Mouse (Mus musculus) lung, adult 18-20 months (tissue): ENCODE results near the gene Atp1a2.

Experiments used
- DNase-seq, 2 experiments: peaks; one replicate each; pipeline ENCODE4 v3.0.0; 2022; ENCODE audit warnings: mixed read lengths in 2 of 2

Atp1a2 gene

GRCm38 (mm10) chr1:172302851-172303250 lies 5.0 kb upstream of the Atp1a2 start:
- DNase-seq, result no peak

- DNase-seq, result no peak
These were observed 4.4 kb upstream of the Atp1a2 start for GRCm38 (mm10) chr1:172302311-172302710.

GRCm38 (mm10) chr1:172301180-172301579 lies 3.3 kb upstream of the Atp1a2 start:
- no peak for DNase-seq

- no peak for DNase-seq
These were observed 2.4 kb upstream of the Atp1a2 start for GRCm38 (mm10) chr1:172300247-172300646.

- DNase-seq, result no peak
These were observed 1.7 kb upstream of the Atp1a2 start for GRCm38 (mm10) chr1:172299528-172299927.

GRCm38 (mm10) chr1:172296816-172297510 lies 901 bp downstream of the Atp1a2 start:
- peak in 1 of 2 experiments; percentile 49 for DNase-seq

GRCm38 (mm10) chr1:172295751-172296197 lies 2.1 kb downstream of the Atp1a2 start:
- DNase-seq, result no peak

GRCm38 (mm10) chr1:172293449-172293848 lies 4.4 kb downstream of the Atp1a2 start:
- no peak for DNase-seq

- DNase-seq, result no peak
These were observed 5.0 kb downstream of the Atp1a2 start for GRCm38 (mm10) chr1:172292880-172293279.

GRCm38 (mm10) chr1:172289617-172289946 lies 8.3 kb downstream of the Atp1a2 start:
- no peak for DNase-seq

- DNase-seq, result no peak
These were observed 8.8 kb downstream of the Atp1a2 start for GRCm38 (mm10) chr1:172288900-172289616.

DNA sequence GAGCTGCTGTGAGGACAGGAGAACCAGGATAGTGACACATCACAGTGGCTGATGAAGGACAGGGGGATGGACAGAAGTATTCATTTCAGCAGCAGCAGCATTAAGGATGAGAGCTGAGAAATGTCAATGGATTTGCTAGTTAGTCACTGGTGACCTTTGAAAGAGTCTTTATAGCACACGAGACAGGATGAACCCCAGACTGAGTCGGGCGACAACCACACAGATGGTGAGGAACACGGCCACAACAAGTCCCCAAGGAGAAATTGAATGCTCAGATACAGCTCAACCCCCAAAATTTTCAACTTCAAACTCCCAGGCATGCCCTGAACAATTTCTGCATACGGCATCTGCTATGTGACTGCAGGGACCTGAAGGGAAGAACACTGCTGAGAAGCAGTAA lies 11.1 kb downstream of the Atp1a2 start:
- DNase-seq, result no peak

- DNase-seq, result no peak
These were observed 13.6 kb downstream of the Atp1a2 start for GRCm38 (mm10) chr1:172284221-172284620.

- DNase-seq, result no peak
These were observed 14.8 kb downstream of the Atp1a2 start for GRCm38 (mm10) chr1:172283073-172283472.

GRCm38 (mm10) chr1:172281522-172282254 lies 16.2 kb downstream of the Atp1a2 start:
- DNase-seq, result peak in 1 of 2 experiments; percentile 21

- no peak for DNase-seq
These were observed 17.9 kb downstream of the Atp1a2 start for GRCm38 (mm10) chr1:172279768-172280509.

DNA sequence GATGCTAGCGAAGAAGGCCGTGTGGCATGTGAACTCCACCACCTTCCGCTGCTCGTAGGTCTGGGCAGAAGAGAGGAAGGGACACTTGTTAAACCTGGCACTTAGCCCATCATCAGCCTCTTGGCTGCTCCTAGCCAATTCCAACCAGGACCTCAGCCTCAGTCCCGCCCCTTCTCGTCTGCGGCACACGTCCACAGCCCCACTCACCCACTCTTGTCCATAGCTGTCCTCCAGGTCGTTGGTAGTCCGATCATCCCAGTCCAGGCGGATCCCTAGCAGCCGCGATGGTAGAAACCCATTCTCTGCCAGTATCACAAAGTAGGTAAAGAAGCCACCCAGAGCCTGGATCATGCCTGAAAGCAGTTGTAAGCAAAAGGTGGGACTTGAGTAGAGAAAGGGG lies 19.5 kb downstream of the Atp1a2 start:
- no peak for DNase-seq

GRCm38 (mm10) chr1:172277172-172277571 lies 20.7 kb downstream of the Atp1a2 start:
- DNase-seq, result peak; percentile 26 to 33

GRCm38 (mm10) chr1:172274547-172274946 lies 23.3 kb downstream of the Atp1a2 start:
- no peak for DNase-seq

- DNase-seq, result no peak
These were observed 23.7 kb downstream of the Atp1a2 start for GRCm38 (mm10) chr1:172274116-172274515.

DNA sequence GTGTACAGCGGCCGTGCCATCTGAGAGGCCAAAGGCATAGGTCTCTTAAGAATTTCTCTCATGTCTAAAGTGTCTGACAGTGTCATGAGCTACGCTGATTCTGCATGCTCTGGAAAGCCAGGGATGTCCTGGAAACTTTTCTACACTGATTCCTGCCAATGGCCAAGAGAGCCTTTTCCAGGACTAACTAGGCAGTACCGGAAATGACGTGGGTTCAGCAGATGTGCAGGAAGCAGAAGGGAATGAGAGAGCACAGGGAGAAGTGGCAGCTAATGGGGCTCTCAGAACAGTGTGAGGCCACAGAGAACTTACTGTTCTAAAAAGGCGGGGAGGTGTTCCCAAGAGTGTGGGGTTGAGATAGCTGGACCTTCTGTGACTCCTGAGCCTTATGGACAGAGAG lies 24.5 kb downstream of the Atp1a2 start:
- DNase-seq, result no peak

DNA sequence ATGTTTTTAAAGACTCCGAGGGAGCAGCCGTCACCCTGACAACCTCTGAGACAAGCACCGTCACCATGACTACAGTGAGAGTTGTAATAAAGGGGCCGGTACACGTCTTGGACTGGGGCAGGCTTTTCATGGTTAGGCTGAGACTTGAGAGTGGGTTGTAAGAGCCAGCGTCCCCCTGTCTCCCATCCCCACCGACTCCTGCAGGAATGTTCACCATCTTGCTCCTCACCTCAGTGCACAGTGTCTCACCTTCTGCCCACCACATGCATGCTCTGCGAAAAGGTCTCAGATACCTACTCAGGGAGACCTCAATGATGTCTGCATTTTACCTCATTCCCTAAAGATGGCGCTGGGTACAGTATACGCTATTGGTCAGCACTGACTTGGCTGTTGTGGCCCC lies 26.1 kb downstream of the Atp1a2 start:
- no peak for DNase-seq

GRCm38 (mm10) chr1:172271208-172271607 lies 26.7 kb downstream of the Atp1a2 start:
- DNase-seq, result no peak
